Comparison of ENCODE assay signal across 16 mouse cellular contexts in genomic region chr6:112516496-112516895, GRCm38 (mm10). TPM values are rescaled to one million over a fixed set of nuclear protein-coding genes. Genes with fewer than 3 reads are reported as not detected.
DNase-seq lines count a peak whose midpoint lies in the region; ATAC-seq lines count a peak whose summit lies in the region.
"Had no signal": no experiment of that assay in that cellular context is flagged by ENCODE, and none has a peak within 500 bp of the region (broad histone marks: within the 10 kb centered on the region; RNA-seq: fewer than 3 reads in every experiment).

No protein-coding gene starts in this region.

- no peaks in the 10 kb centered on the region for H3K36me3 ChIP-seq in forebrain, embryonic 15.5 days
- no peaks in the 10 kb centered on the region for H3K36me3 ChIP-seq in midbrain, embryonic 14.5 days (ENCODE audit: control insufficient read depth, insufficient read depth, low read length)
- H3K36me3 ChIP-seq: heart, embryonic 15.5 days; intestine, embryonic 15.5 days; limb, embryonic 12.5 days had no signal

- no peak overlapping the region for H3K4me3 ChIP-seq in forebrain, embryonic 15.5 days
- H3K4me3 ChIP-seq in midbrain, embryonic 14.5 days (replicated peaks; ENCODE audit: low read depth, low read length), result no peak overlapping the region
- H3K4me3 ChIP-seq: heart, embryonic 15.5 days; intestine, embryonic 15.5 days; limb, embryonic 12.5 days had no signal

- H3K9ac ChIP-seq in forebrain, embryonic 15.5 days (replicated peaks), result no peak overlapping the region
- H3K9ac ChIP-seq in midbrain, embryonic 14.5 days (replicated peaks; ENCODE audit: low read length), result no peak overlapping the region
- H3K9ac ChIP-seq: heart, embryonic 15.5 days; intestine, embryonic 15.5 days; limb, embryonic 12.5 days; lung, embryonic 14.5 days had no signal

- peaks cover 7% of the 10 kb centered on the region; the same call in 1 of the 2 replicates for H3K4me1 ChIP-seq in forebrain, embryonic 15.5 days
- H3K4me1 ChIP-seq in midbrain, embryonic 14.5 days (ENCODE audit: control insufficient read depth, insufficient read depth, low read length), result peaks cover 6% of the 10 kb centered on the region; the same call in 1 of the 2 replicates
- H3K4me1 ChIP-seq: heart, embryonic 15.5 days; intestine, embryonic 15.5 days had no signal

- peak; percentile 43 for DNase-seq in Muller cell, postnatal 12 days (ENCODE audit: inconsistent ontology term)
- DNase-seq in embryo, embryonic 10 days (ENCODE audit: low spot score), result peak; percentile 83
- DNase-seq in midbrain, embryonic 14.5 days, result peak; percentile 52
- DNase-seq in adrenal gland, adult 2 months, result no peak
- DNase-seq in right cerebral cortex, postnatal 25 days, result no peak
- no peak for DNase-seq in urinary bladder, adult 18-20 months (ENCODE audit: low spot score in 2 of 2)
- DNase-seq in thymus, postnatal 0 days (ENCODE audit: low spot score), result no peak
- DNase-seq: adrenal gland, postnatal 36 days; cerebellum, adult 18-20 months; layer of hippocampus, postnatal 36 days; lung, embryonic 14.5 days had no signal

- peak; percentile 38; the same call in 1 of the 2 replicates for ATAC-seq in forebrain, embryonic 15.5 days (replicated peaks)
- ATAC-seq in midbrain, embryonic 14.5 days (ENCODE audit: low FRiP score, low TSS enrichment), result peak; percentile 34; the same call in 1 of the 2 replicates
- ATAC-seq: intestine, embryonic 15.5 days had no signal

- no peak overlapping the region for H3K27ac ChIP-seq in forebrain, embryonic 15.5 days (replicated peaks)
- H3K27ac ChIP-seq in midbrain, embryonic 14.5 days (replicated peaks; ENCODE audit: low read depth, low read length), result no peak overlapping the region
- H3K27ac ChIP-seq: heart, embryonic 15.5 days; intestine, embryonic 15.5 days; limb, embryonic 12.5 days had no signal

- no peaks in the 10 kb centered on the region for H3K9me3 ChIP-seq in forebrain, embryonic 15.5 days
- no peaks in the 10 kb centered on the region for H3K9me3 ChIP-seq in midbrain, embryonic 14.5 days (ENCODE audit: control insufficient read depth, low read length)
- H3K9me3 ChIP-seq: heart, embryonic 15.5 days; intestine, embryonic 15.5 days; limb, embryonic 12.5 days had no signal

- no peak overlapping the region for H3K4me2 ChIP-seq in forebrain, embryonic 15.5 days (replicated peaks)
- H3K4me2 ChIP-seq in midbrain, embryonic 14.5 days (ENCODE audit: low read length), result no peak overlapping the region
- H3K4me2 ChIP-seq: heart, embryonic 15.5 days; intestine, embryonic 15.5 days; limb, embryonic 12.5 days; lung, embryonic 14.5 days had no signal

- H3K27me3 ChIP-seq in forebrain, embryonic 15.5 days, result no peaks in the 10 kb centered on the region
- H3K27me3 ChIP-seq in midbrain, embryonic 14.5 days (ENCODE audit: control insufficient read depth, insufficient read depth, low read length), result peaks cover 46% of the 10 kb centered on the region
- H3K27me3 ChIP-seq: intestine, embryonic 15.5 days had no signal

- 9% methylated on average over 1 of the region's 1 CpGs for WGBS in forebrain, embryonic 15.5 days
- WGBS in midbrain, embryonic 14.5 days, result 7% methylated on average over 1 of the region's 1 CpGs

RNA-seq across cellular contexts. Expression of gene Oxtr, which starts 26.8 kb away (rescaled TPM):
- polyA plus RNA-seq in forebrain, embryonic 15.5 days (2015; fragmentation: Nextera tagmentation; extraction: Ambion mirVana), result 0.55 and 0.62 TPM in 2 replicates
- polyA plus RNA-seq in midbrain, embryonic 14.5 days (2014; fragmentation: Nextera tagmentation; extraction: Ambion mirVana), result 0.64 and 1.1 TPM in 2 replicates
- 100 to 1,000 TPM in 1 of 2 experiments, 10 to 100 TPM in 1; 21.0 to 333 TPM for total RNA-seq in adrenal gland, adult 2 months (2021)
- 98.5 and 193 TPM in 2 replicates for polyA plus RNA-seq in adrenal gland, adult 2 months (2012; rRNA removed)
- 0.04 and 0.05 TPM in 2 replicates for polyA plus RNA-seq in thymus, postnatal 0 days (2015; fragmentation: Nextera tagmentation; extraction: Ambion mirVana)
- total RNA-seq: megakaryocyte-erythroid progenitor cell, adult 5-6 weeks had no signal

RNA-seq across cellular contexts. Expression of gene Cav3, which starts 57.2 kb away (rescaled TPM):
- not detected in 2 replicates for polyA plus RNA-seq in forebrain, embryonic 15.5 days (2015; fragmentation: Nextera tagmentation; extraction: Ambion mirVana)
- not detected in 2 replicates for polyA plus RNA-seq in midbrain, embryonic 14.5 days (2014; fragmentation: Nextera tagmentation; extraction: Ambion mirVana)
- total RNA-seq in adrenal gland, adult 2 months (2021), result not detected
- polyA plus RNA-seq in adrenal gland, adult 2 months (2012; rRNA removed), result 0.08 TPM in 1 of 2 replicates, not detected in the other
- polyA plus RNA-seq in thymus, postnatal 0 days (2015; fragmentation: Nextera tagmentation; extraction: Ambion mirVana), result 0.26 and 0.27 TPM in 2 replicates
- total RNA-seq: adrenal gland, postnatal 36 days; megakaryocyte-erythroid progenitor cell, adult 5-6 weeks had no signal

Comparison
In these comparisons a context has a peak if more than half of its experiments do, and no peak if none do; other contexts are left out.
1. DNase-seq: peak in Muller cell, postnatal 12 days (single experiment), embryo, embryonic 10 days (single experiment) and midbrain, embryonic 14.5 days (single experiment); none in adrenal gland, adult 2 months (single experiment), right cerebral cortex, postnatal 25 days (single experiment), urinary bladder, adult 18-20 months (0 of 2) and thymus, postnatal 0 days (single experiment).
2. RNA of gene Oxtr, which starts 26.8 kb away (polyA plus RNA-seq): 98.5 to 193 TPM in adrenal gland, adult 2 months; 0.64 to 1.1 TPM in midbrain, embryonic 14.5 days, 0.55 to 0.62 TPM in forebrain, embryonic 15.5 days and 0.04 to 0.05 TPM in thymus, postnatal 0 days; every median in the first group is over 10 times any median in the second.